Mouse (Mus musculus): ENCODE measurements at regions not wholly inside any gene's neighbourhood (a gene's known extent, or its start where the extent isn't known, plus 50 kb on each side); places are given as distances from the start of the nearest gene placed in this dataset.
"Not testable (repeated sequence)": the region's sequence is repeated elsewhere in the genome, so short reads cannot be mapped to it uniquely, and the experiment has no call there.

- DNase-seq: peak; percentile 56
Observed at GRCm38 (mm10) chr2:147989616-147990015, 57.2 kb downstream of the Foxa2 start.

- DNase-seq: peak; percentile 17
Observed at GRCm38 (mm10) chr2:147988586-147988985, 58.2 kb downstream of the Foxa2 start.

GRCm38 (mm10) chr2:147985261-147985575 lies 61.6 kb downstream of the Foxa2 start:
- peak; percentile 24 for DNase-seq

- DNase-seq: peak; percentile 66
Observed at GRCm38 (mm10) chr2:147984547-147985260, 62.1 kb downstream of the Foxa2 start.

GRCm38 (mm10) chr2:147980929-147981479 lies 65.8 kb downstream of the Foxa2 start:
- peak; percentile 72 for DNase-seq

- DNase-seq: no peak
Observed at GRCm38 (mm10) chr2:147980408-147980807, 66.4 kb downstream of the Foxa2 start.

- peak; percentile 52 for DNase-seq
Observed at GRCm38 (mm10) chr2:147979660-147980364, 67.0 kb downstream of the Foxa2 start.

- DNase-seq: no peak
Observed at GRCm38 (mm10) chr2:147979001-147979400, 67.8 kb downstream of the Foxa2 start.

GRCm38 (mm10) chr2:147974776-147975175 lies 72.0 kb downstream of the Foxa2 start:
- peak; percentile 67 for DNase-seq

- peak; percentile 66 for DNase-seq
Observed at GRCm38 (mm10) chr2:147968671-147969070, 78.1 kb downstream of the Foxa2 start.

GRCm38 (mm10) chr2:147967829-147968529 lies 78.8 kb downstream of the Foxa2 start:
- DNase-seq: peak; percentile 73

- DNase-seq: not testable (repeated sequence)
Observed at GRCm38 (mm10) chr2:147963284-147963683, 83.5 kb downstream of the Foxa2 start.

- DNase-seq: peak; percentile 57
Observed at GRCm38 (mm10) chr2:147961633-147962032, 85.1 kb downstream of the Foxa2 start.

- peak; percentile 28 for DNase-seq
Observed at GRCm38 (mm10) chr2:147954183-147954582, 92.6 kb downstream of the Foxa2 start.

- DNase-seq: peak; percentile 66
Observed at GRCm38 (mm10) chr2:147951233-147951632, 95.5 kb downstream of the Foxa2 start.

- DNase-seq: peak; percentile 66
Observed at GRCm38 (mm10) chr2:147944171-147945040, 102.4 kb downstream of the Foxa2 start.

- peak; percentile 53 for DNase-seq
Observed at GRCm38 (mm10) chr2:147942591-147942990, 104.2 kb downstream of the Foxa2 start.

GRCm38 (mm10) chr2:147941319-147941718 lies 105.5 kb downstream of the Foxa2 start:
- peak; percentile 29 for DNase-seq

GRCm38 (mm10) chr2:147932494-147932893 lies 114.3 kb downstream of the Foxa2 start:
- peak; percentile 64 for DNase-seq

- DNase-seq: peak; percentile 44
Observed at GRCm38 (mm10) chr2:147929031-147929711, 117.6 kb downstream of the Foxa2 start.

GRCm38 (mm10) chr2:147927792-147928670 lies 118.7 kb downstream of the Foxa2 start:
- DNase-seq: peak; percentile 87

All from heart, adult 11 months (tissue).